Mouse (Mus musculus) forebrain, embryonic 12.5 days (tissue): ENCODE data around the gene Usp21. TPM values are rescaled to one million over a fixed set of nuclear protein-coding genes. Genes with fewer than 3 reads are reported as not detected.
"Not testable (repeated sequence)": the region's sequence is repeated elsewhere in the genome, so short reads cannot be mapped to it uniquely, and the experiment has no call there.

ENCODE experiments used
- ATAC-seq: fragments of 200-750 bp; cut with Nextera tagmentation; 2 replicates; pipeline ENCODE4 v1.8.0; 2017; ENCODE audit warnings: moderate TSS enrichment; ENCODE audit not compliant: low FRiP score
- H3K27ac ChIP-seq: fragments of 300-500 bp; sonication (generic); 2 replicates; pipeline ENCODE4 v1.5.1; 2016; ENCODE audit warnings: mild to moderate bottlenecking
- H3K27me3 ChIP-seq: fragments of 300-500 bp; sonication (generic); 2 replicates; pipeline ENCODE4 v1.6.1; 2016; ENCODE audit warnings: mild to moderate bottlenecking
- H3K36me3 ChIP-seq: fragments of 300-500 bp; sonication (generic); replicated peaks from 2 replicates; pipeline ENCODE4 v1.6.1; 2016; ENCODE audit warnings: mild to moderate bottlenecking
- H3K4me1 ChIP-seq: fragments of 300-500 bp; sonication (generic); 2 replicates; pipeline ENCODE4 v1.6.1; 2016
- H3K4me2 ChIP-seq: fragments of 300-500 bp; sonication (generic); 2 replicates; pipeline ENCODE4 v1.6.1; 2016; ENCODE audit warnings: mild to moderate bottlenecking, moderate library complexity
- H3K4me3 ChIP-seq: fragments of 300-500 bp; sonication (generic); replicated peaks from 2 replicates; pipeline ENCODE4 v1.5.1; 2016; ENCODE audit warnings: mild to moderate bottlenecking
- H3K9ac ChIP-seq: fragments of 300-500 bp; sonication (generic); 2 replicates; pipeline ENCODE4 v1.6.1; 2016; ENCODE audit warnings: mild to moderate bottlenecking
- H3K9me3 ChIP-seq: fragments of 300-500 bp; sonication (generic); 2 replicates; pipeline ENCODE4 v1.6.1; 2016
- WGBS: fragments of 180-500 bp; shearing (Covaris S2); methylation state at CpG from one replicate; pipeline ENCODE4 v1.1.7; 2016; 5-methylcytosine and 5-hydroxymethylcytosine counted together
- polyA plus RNA-seq: library from polyadenylated mRNA; unstranded; fragments of >200 nt; fragmentation: Nextera tagmentation; extraction: Ambion mirVana; gene quantifications from 2 replicates; pipeline ENCODE4 v1.2.1, GENCODE M21; 2016

Usp21 gene
- polyA plus RNA-seq, 1 experiment from 2014 or later, result 119 TPM

- Histone ChIP-seq H3K9me3 (no peaks in the 10 kb centered on the region), H3K9ac (no peak overlapping the region), H3K36me3 (no peaks in the 10 kb centered on the region), H3K4me2 (no peak overlapping the region), H3K27me3 (0 out of 2 replicates have a peak, but pooled peaks cover 2% of the 10 kb centered on the region), H3K4me1 (no peaks in the 10 kb centered on the region), H3K27ac (no peak overlapping the region), H3K4me3 (no peak overlapping the region)
- no peak for ATAC-seq
- WGBS, result 70% methylated on average over 2 of the region's 2 CpGs
Observed at GRCm38 (mm10) chr1:171309321-171309720, 21.5 kb upstream of the Usp21 start.

- H3K9ac ChIP-seq, H3K9me3 ChIP-seq, H3K4me1 ChIP-seq, H3K27ac ChIP-seq, H3K27me3 ChIP-seq, ATAC-seq, H3K4me2 ChIP-seq, H3K4me3 ChIP-seq, H3K36me3 ChIP-seq: not testable (repeated sequence)
- WGBS, result 75% methylated on average over 5 of the region's 5 CpGs
Observed at GRCm38 (mm10) chr1:171306157-171306556, 18.4 kb upstream of the Usp21 start.

GRCm38 (mm10) chr1:171298226-171298625 lies 10.4 kb upstream of the Usp21 start:
- Histone ChIP-seq H3K4me2 (no peak overlapping the region), H3K9me3 (no peaks in the 10 kb centered on the region), H3K36me3 (no peaks in the 10 kb centered on the region), H3K4me1 (peaks cover 7% of the 10 kb centered on the region), H3K27ac (no peak overlapping the region), H3K9ac (no peak overlapping the region), H3K27me3 (peaks cover 30% of the 10 kb centered on the region), H3K4me3 (no peak overlapping the region)
- WGBS, result 72% methylated on average over 3 of the region's 3 CpGs
- no peak for ATAC-seq

DNA sequence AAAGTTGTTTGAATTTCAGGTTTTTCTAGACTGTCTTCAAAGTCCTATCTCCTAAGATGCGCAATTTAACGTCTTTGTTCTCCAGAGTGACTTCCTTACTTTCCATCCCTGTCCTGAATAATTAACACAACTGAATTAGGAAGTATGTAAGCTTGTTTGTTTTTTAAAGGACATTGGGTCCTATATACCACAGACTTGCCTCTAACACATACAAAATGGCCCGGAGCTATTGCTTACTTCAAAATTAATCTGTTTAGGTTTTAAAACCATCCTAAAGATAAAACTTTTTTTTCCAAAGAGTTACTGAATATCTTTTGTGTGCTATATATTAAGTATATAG lies 7.2 kb upstream of the Usp21 start:
- 18% methylated on average over 3 of the region's 3 CpGs for WGBS
- Histone ChIP-seq H3K4me1 (peaks cover 9% of the 10 kb centered on the region), H3K4me2 (peak overlapping the region; percentile 74), H3K27ac (peak overlapping the region; percentile 93), H3K4me3 (peak overlapping the region; percentile 74), H3K27me3 (peaks cover 30% of the 10 kb centered on the region), H3K9ac (peak overlapping the region; percentile 86; the same call in 1 of the 2 replicates), H3K9me3 (no peaks in the 10 kb centered on the region), H3K36me3 (peaks cover under 1% of the 10 kb centered on the region; the same call in 1 of the 2 replicates)
- peak; percentile 31; the same call in 1 of the 2 replicates for ATAC-seq

DNA sequence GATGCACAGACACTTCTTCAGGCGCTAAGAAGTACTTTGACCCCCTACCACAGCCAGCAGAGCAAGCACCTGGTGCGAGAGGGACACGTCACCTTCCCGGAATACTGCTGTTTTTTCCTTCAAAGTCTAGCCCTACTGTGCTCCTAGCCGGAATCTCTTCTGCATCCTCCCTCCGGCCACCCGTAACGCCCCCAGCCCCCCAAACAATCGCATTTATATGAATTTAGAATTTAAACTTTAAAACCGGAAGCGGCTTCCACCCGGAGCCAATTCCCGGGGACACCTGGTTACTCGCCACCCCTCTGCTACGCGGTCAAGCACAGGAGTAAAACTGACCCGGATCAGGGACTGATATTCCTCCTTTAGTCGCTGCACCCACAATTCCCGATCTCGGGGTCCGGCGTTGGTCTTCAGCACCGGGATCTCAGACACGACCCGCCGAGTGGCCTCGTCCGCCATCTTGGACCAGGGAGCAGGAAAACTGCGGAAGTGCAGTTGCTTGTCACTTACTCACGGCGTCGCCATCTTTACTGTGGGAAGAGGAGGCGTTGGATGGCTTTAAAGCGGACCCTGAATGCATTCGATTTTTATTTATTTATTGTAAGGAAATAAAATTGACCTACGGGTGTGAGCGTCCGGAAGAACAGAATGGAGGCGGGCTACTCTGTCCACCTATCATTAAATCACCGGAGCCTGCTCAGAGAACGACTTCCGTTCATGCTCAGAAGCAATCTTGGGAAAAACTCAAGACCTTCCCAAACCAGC lies 6.7 kb upstream of the Usp21 start, which contains the start of gene Ufc1:
TSS of gene Ufc1 (minus strand) at position 727 of the 765 bp plus-strand sequence.
- Histone ChIP-seq H3K36me3 (peaks cover 6% of the 10 kb centered on the region), H3K9me3 (no peaks in the 10 kb centered on the region), H3K4me2 (peak within 1 kb of the TSS; percentile 74), H3K9ac (peak within 1 kb of the TSS; percentile 86), H3K4me3 (peak within 1 kb of the TSS; percentile 74), H3K27ac (peak within 1 kb of the TSS; percentile 93), H3K4me1 (peaks cover 9% of the 10 kb centered on the region), H3K27me3 (peaks cover 30% of the 10 kb centered on the region)
- under 1% methylated on average over 42 of the region's 42 CpGs for WGBS
- peak; percentile 86 for ATAC-seq

DNA sequence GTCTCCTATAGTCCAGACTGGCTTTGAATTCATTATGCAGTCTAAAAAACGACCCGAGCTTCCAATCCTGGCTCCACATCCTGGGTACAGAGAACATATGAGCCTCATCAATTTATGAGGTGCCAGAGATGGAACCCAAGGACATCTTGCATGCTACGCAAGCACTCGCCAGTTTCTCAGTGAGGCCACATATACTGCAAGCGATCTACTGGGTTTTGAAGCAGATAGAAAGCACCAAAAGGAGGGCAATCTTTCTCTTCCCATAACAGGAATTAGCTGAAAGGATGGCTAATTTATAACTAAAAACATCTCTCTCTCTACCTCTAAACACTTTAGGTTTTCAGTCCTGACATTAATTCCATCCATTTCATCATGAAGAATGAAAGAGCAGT lies 6.1 kb upstream of the Usp21 start:
- Histone ChIP-seq H3K4me1 (peaks cover 9% of the 10 kb centered on the region), H3K9me3 (no peaks in the 10 kb centered on the region), H3K27ac (peak overlapping the region; percentile 93; the same call in 1 of the 2 replicates), H3K27me3 (peaks cover 30% of the 10 kb centered on the region), H3K4me3 (peak overlapping the region; percentile 74), H3K4me2 (peak overlapping the region; percentile 74), H3K9ac (peak overlapping the region; percentile 86), H3K36me3 (peaks cover 12% of the 10 kb centered on the region)
- ATAC-seq, result no peak
- WGBS, result 46% methylated on average over 5 of the region's 5 CpGs

DNA sequence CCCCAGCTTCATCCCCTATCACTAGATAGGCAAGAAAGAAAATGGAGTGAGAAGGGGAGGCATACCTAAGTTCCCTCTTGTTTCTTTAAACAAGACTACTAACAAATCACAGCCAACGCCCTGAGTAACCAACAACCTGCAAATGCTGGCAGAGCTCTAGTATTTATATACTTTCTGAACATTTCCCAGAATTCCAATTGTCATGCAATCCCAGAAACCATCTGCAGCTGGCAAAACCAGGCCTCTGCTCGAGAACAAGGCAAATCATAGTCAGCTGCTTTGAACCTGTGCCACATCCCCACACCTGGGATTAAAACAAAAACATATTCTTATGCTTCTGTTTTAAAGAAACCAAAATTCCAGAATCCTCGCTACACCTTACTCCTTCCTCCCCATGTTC lies 5.6 kb upstream of the Usp21 start:
- Histone ChIP-seq H3K27ac (no peak overlapping the region), H3K4me1 (peaks cover 11% of the 10 kb centered on the region), H3K36me3 (peaks cover 17% of the 10 kb centered on the region), H3K4me3 (peak overlapping the region; percentile 74), H3K9me3 (no peaks in the 10 kb centered on the region), H3K27me3 (peaks cover 28% of the 10 kb centered on the region), H3K4me2 (peak overlapping the region; percentile 74), H3K9ac (no peak overlapping the region)
- WGBS, result 90% methylated on average over 3 of the region's 3 CpGs
- ATAC-seq, result no peak

DNA sequence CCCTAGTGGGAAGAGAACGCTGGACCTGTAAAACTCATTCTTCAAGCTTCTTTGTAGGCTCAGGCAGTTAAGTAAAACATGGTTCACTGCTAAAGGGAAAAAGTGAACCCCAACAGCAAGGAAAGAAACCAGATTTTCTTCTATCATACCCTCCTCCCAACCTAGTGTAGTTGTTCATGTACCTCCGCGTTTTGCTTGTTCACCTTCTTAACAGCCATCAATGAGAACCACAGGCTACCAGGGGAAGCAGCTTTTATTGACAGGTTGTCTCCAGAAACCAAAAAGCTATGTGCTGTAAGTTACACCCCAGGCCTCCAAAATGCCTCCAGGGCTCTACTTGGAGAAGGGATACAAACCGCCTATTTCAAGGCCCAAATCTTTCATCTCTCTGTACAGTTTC lies 537 bp upstream of the Usp21 start:
- 65% methylated on average over 4 of the region's 4 CpGs for WGBS
- H3K9me3 ChIP-seq, result no peaks in the 10 kb centered on the region
- no peak for ATAC-seq
- H3K9ac ChIP-seq, result peak overlapping the region; percentile 97
- H3K4me3 ChIP-seq, result peak overlapping the region; percentile 91
- H3K27me3 ChIP-seq, result no peaks in the 10 kb centered on the region
- peak overlapping the region; percentile 97; the same call in 1 of the 2 replicates for H3K27ac ChIP-seq
- H3K36me3 ChIP-seq, result peaks cover 49% of the 10 kb centered on the region
- H3K4me1 ChIP-seq, result peaks cover 30% of the 10 kb centered on the region
- H3K4me2 ChIP-seq, result peak overlapping the region; percentile 63

DNA sequence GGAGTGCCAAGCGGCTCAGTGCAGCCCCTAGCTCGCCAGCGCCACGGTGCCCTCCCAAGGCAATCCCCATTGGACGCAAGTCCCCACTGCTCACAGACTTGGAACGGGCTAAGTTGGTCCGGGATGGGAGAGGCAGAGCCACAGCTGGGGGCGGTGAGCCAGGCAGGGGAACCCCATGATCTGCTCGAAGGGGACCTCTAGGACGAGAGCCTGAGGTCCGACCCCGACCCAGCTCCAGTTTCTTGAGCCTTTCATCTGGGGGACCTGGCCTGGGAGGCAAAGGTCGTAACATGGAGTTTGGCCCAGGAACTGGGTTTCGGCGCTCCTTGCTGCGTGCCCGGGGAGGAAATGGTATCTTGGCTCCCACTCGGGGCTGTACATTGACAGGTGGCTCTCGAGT lies 1.3 kb downstream of the Usp21 start:
- H3K36me3 ChIP-seq, result peaks cover 59% of the 10 kb centered on the region
- H3K9ac ChIP-seq, result peak overlapping the region; percentile 97; the same call in 1 of the 2 replicates
- H3K9me3 ChIP-seq, result no peaks in the 10 kb centered on the region
- no peak for ATAC-seq
- H3K4me2 ChIP-seq, result peak overlapping the region; percentile 63
- H3K27ac ChIP-seq, result no peak overlapping the region
- no peaks in the 10 kb centered on the region for H3K27me3 ChIP-seq
- peaks cover 36% of the 10 kb centered on the region for H3K4me1 ChIP-seq
- WGBS, result 92% methylated on average over 19 of the region's 19 CpGs
- peak overlapping the region; percentile 91 for H3K4me3 ChIP-seq

- H3K27me3 ChIP-seq, result no peaks in the 10 kb centered on the region
- 89% methylated on average over 20 of the region's 20 CpGs for WGBS
- no peak for ATAC-seq
- H3K4me2 ChIP-seq, result no peak overlapping the region
- no peak overlapping the region for H3K27ac ChIP-seq
- H3K9ac ChIP-seq, result 0 out of 2 replicates have a peak overlapping the region, but pooled peaks have one; percentile 1
- no peaks in the 10 kb centered on the region for H3K9me3 ChIP-seq
- no peak overlapping the region for H3K4me3 ChIP-seq
- peaks cover 59% of the 10 kb centered on the region for H3K36me3 ChIP-seq
- H3K4me1 ChIP-seq, result peaks cover 41% of the 10 kb centered on the region
Observed at GRCm38 (mm10) chr1:171285096-171285892, 2.5 kb downstream of the Usp21 start.

DNA sequence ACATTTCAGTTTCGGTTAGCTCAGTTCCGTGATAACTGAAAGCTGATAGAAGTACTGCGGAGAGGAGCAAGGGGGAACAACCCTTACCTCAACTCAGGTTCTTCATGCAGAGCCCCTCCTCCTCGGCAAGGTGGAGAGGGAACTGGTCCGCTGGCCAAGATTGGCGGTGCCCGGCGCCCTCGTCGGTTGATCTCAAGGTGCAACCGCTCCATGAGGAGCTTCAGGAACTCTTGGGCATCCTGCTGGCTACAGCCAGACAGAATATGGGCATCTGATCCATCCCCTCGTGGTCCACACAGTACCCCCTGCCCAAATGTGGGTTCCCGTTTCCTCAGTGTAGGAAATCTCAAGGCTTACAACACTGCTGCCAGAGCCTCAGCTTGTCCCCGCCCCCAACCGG lies 3.3 kb downstream of the Usp21 start:
- Histone ChIP-seq H3K4me1 (peaks cover 49% of the 10 kb centered on the region), H3K27me3 (no peaks in the 10 kb centered on the region), H3K27ac (no peak overlapping the region), H3K9me3 (no peaks in the 10 kb centered on the region), H3K4me3 (no peak overlapping the region), H3K36me3 (peaks cover 53% of the 10 kb centered on the region), H3K9ac (no peak overlapping the region), H3K4me2 (no peak overlapping the region)
- ATAC-seq, result no peak
- 90% methylated on average over 15 of the region's 15 CpGs for WGBS
